Mouse (Mus musculus): ENCODE measurements around the gene Gm9970. TPM values are rescaled to one million over a fixed set of nuclear protein-coding genes. Genes with fewer than 3 reads are reported as not detected.
"Not testable (repeated sequence)": the region's sequence is repeated elsewhere in the genome, so short reads cannot be mapped to it uniquely, and the experiment has no call there.

Gene Gm9970
- polyA plus RNA-seq, 1 experiment, result 0.69 TPM

- no peak for DNase-seq
- peaks cover 9% of the 10 kb centered on the region for H3K4me1 ChIP-seq (replicated peaks; ENCODE audit: control insufficient read depth, insufficient read depth, low read length)
- 2% methylated on average over 11 of the region's 11 CpGs for WGBS
- peak overlapping the region; percentile 81 for H3K4me3 ChIP-seq (ENCODE audit: control insufficient read depth, insufficient read depth, low read length)
- H3K27ac ChIP-seq (ENCODE audit: control insufficient read depth, insufficient read depth, low read length), result no peak overlapping the region
- H3K36me3 ChIP-seq (ENCODE audit: control insufficient read depth, insufficient read depth, low read length), result no peaks in the 10 kb centered on the region
- TF ChIP-seq POLR2A (IDR thresholded peaks at IDR 0.05; ENCODE audit: control insufficient read depth, extremely low read depth, insufficient read depth, low read length, poor library complexity) (no peak), CTCF (IDR thresholded peaks at IDR 0.05; ENCODE audit: borderline replicate concordance, control insufficient read depth, extremely low read depth, insufficient read depth, low read length, poor library complexity) (no peak)
- H3K27me3 ChIP-seq (ENCODE audit: control insufficient read depth, insufficient read depth, low read length), result no peaks in the 10 kb centered on the region
Measured at GRCm38 (mm10) chr5:31219474-31219873, 21.6 kb downstream of the Gm9970 start.

DNA sequence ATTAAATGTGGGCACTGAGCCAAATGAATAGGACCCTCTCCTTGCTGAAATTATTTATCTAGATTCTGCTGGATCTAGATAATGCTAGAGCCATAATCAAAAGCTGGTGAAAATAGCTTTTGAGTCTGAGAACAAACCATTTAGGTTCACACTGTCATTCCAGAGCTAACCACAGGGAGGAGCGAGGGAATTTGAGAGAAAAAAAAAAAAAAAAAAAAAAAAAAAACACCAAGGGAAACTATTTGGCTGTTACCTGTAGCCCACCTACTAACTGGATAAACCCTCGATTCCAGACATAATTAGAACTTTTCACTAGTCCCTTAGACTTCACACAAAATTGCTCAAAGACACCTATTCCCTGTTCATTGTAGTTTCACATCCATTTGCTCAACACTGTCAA, 22.0 kb downstream of the Gm9970 start:
- TF ChIP-seq POLR2A (IDR thresholded peaks at IDR 0.05; ENCODE audit: control insufficient read depth, extremely low read depth, insufficient read depth, low read length, poor library complexity) (no peak), CTCF (IDR thresholded peaks at IDR 0.05; ENCODE audit: borderline replicate concordance, control insufficient read depth, extremely low read depth, insufficient read depth, low read length, poor library complexity) (no peak)
- no peak overlapping the region for H3K27ac ChIP-seq (ENCODE audit: control insufficient read depth, insufficient read depth, low read length)
- H3K36me3 ChIP-seq (ENCODE audit: control insufficient read depth, insufficient read depth, low read length), result no peaks in the 10 kb centered on the region
- H3K4me3 ChIP-seq (ENCODE audit: control insufficient read depth, insufficient read depth, low read length), result no peak overlapping the region
- WGBS, result 1% methylated on average over 2 of the region's 2 CpGs
- H3K4me1 ChIP-seq (replicated peaks; ENCODE audit: control insufficient read depth, insufficient read depth, low read length), result peaks cover 9% of the 10 kb centered on the region
- H3K27me3 ChIP-seq (ENCODE audit: control insufficient read depth, insufficient read depth, low read length), result no peaks in the 10 kb centered on the region
- DNase-seq, result no peak

- no peak for DNase-seq
- H3K36me3 ChIP-seq (ENCODE audit: control insufficient read depth, insufficient read depth, low read length), result no peaks in the 10 kb centered on the region
- H3K4me1 ChIP-seq (replicated peaks; ENCODE audit: control insufficient read depth, insufficient read depth, low read length), result peaks cover 9% of the 10 kb centered on the region
- no peak for TF ChIP-seq CTCF (IDR thresholded peaks at IDR 0.05; ENCODE audit: borderline replicate concordance, control insufficient read depth, extremely low read depth, insufficient read depth, low read length, poor library complexity)
- no peak for TF ChIP-seq POLR2A (IDR thresholded peaks at IDR 0.05; ENCODE audit: control insufficient read depth, extremely low read depth, insufficient read depth, low read length, poor library complexity)
- WGBS, result 33% methylated on average over 7 of the region's 7 CpGs
- no peaks in the 10 kb centered on the region for H3K27me3 ChIP-seq (ENCODE audit: control insufficient read depth, insufficient read depth, low read length)
- H3K4me3 ChIP-seq (ENCODE audit: control insufficient read depth, insufficient read depth, low read length), result no peak overlapping the region
- H3K27ac ChIP-seq (ENCODE audit: control insufficient read depth, insufficient read depth, low read length), result no peak overlapping the region
Measured at GRCm38 (mm10) chr5:31218294-31218693, 22.7 kb downstream of the Gm9970 start.

DNA sequence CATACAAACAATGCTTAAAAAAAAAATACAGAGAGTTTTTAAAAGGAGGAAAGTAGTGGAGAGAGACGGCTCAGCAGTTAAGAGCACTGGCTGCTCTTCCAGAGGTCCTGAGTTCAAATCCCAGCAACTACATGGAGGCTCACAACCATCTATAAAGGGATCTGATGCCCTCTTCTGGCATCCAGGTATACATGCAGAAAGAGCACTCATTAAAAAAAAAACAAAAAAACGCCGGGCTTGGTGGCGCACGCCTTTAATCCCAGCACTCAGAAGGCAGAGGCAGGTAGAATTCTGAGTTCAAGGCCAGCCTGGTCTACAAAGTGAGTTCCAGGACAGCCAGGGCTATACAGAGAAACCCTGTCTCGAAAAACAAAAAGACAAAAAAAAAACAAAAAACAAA, 24.5 kb downstream of the Gm9970 start:
- not testable (repeated sequence) for H3K36me3 ChIP-seq (ENCODE audit: control insufficient read depth, insufficient read depth, low read length); H3K4me3 ChIP-seq (ENCODE audit: control insufficient read depth, insufficient read depth, low read length); DNase-seq; H3K27me3 ChIP-seq (ENCODE audit: control insufficient read depth, insufficient read depth, low read length); H3K4me1 ChIP-seq (replicated peaks; ENCODE audit: control insufficient read depth, insufficient read depth, low read length); H3K27ac ChIP-seq (ENCODE audit: control insufficient read depth, insufficient read depth, low read length)
- 88% methylated on average over 6 of the region's 6 CpGs for WGBS

GRCm38 (mm10) chr5:31204421-31204820, 36.6 kb downstream of the Gm9970 start:
- peaks cover 13% of the 10 kb centered on the region for H3K4me1 ChIP-seq (replicated peaks; ENCODE audit: control insufficient read depth, insufficient read depth, low read length)
- no peaks in the 10 kb centered on the region for H3K27me3 ChIP-seq (ENCODE audit: control insufficient read depth, insufficient read depth, low read length)
- no peak for DNase-seq
- TF ChIP-seq POLR2A (IDR thresholded peaks at IDR 0.05; ENCODE audit: control insufficient read depth, extremely low read depth, insufficient read depth, low read length, poor library complexity), result no peak
- TF ChIP-seq CTCF (IDR thresholded peaks at IDR 0.05; ENCODE audit: borderline replicate concordance, control insufficient read depth, extremely low read depth, insufficient read depth, low read length, poor library complexity), result no peak
- 96% methylated on average over 6 of the region's 6 CpGs for WGBS
- H3K4me3 ChIP-seq (ENCODE audit: control insufficient read depth, insufficient read depth, low read length), result no peak overlapping the region
- H3K27ac ChIP-seq (ENCODE audit: control insufficient read depth, insufficient read depth, low read length), result no peak overlapping the region
- peaks cover 50% of the 10 kb centered on the region for H3K36me3 ChIP-seq (ENCODE audit: control insufficient read depth, insufficient read depth, low read length)

DNA sequence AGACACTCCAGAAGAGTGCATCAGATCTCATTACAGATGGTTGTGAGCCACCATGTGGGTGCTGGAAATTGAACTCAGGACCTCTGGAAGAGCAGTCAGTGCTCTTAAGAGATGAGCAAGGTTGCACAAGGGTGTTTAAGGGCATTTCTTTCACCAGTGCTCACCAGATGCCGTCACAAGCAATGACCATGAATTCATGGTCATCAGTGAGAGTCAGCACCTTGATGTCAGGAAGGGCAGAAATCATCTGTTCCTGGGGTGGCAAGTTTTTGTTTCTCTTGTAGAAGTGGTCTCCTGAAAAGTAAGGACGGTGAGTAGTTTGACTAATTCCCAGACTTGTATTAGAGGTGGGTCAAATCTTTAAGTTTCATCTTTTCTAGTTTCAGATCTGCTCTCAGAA, 37.2 kb downstream of the Gm9970 start:
- TF ChIP-seq CTCF (IDR thresholded peaks at IDR 0.05; ENCODE audit: borderline replicate concordance, control insufficient read depth, extremely low read depth, insufficient read depth, low read length, poor library complexity) (no peak), POLR2A (IDR thresholded peaks at IDR 0.05; ENCODE audit: control insufficient read depth, extremely low read depth, insufficient read depth, low read length, poor library complexity) (no peak)
- H3K4me3 ChIP-seq (ENCODE audit: control insufficient read depth, insufficient read depth, low read length), result no peak overlapping the region
- H3K36me3 ChIP-seq (ENCODE audit: control insufficient read depth, insufficient read depth, low read length), result peaks cover 56% of the 10 kb centered on the region
- WGBS, result 96% methylated on average over 2 of the region's 2 CpGs
- peaks cover 13% of the 10 kb centered on the region for H3K4me1 ChIP-seq (replicated peaks; ENCODE audit: control insufficient read depth, insufficient read depth, low read length)
- no peak overlapping the region for H3K27ac ChIP-seq (ENCODE audit: control insufficient read depth, insufficient read depth, low read length)
- no peaks in the 10 kb centered on the region for H3K27me3 ChIP-seq (ENCODE audit: control insufficient read depth, insufficient read depth, low read length)
- no peak for DNase-seq

DNA sequence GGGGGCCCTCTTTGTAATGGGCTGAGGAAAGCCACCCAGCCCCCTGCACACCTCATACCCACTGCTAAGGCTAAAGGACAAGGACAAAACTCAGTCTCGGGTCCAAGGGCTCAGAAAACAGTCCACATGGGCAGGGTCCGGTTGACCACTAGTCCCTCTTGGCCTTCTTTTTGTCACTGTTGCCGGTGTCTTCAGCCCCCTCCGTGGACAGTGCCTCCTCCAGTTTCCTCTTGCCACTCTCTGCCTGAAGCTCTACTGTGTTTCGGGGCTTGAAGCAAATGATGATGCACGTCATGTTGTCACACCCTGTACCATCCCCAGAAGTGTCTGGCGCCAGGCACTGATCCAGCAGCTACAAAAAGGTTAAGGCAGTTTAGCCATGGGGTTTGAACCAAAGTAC, 38.1 kb downstream of the Gm9970 start:
- TF ChIP-seq CTCF (IDR thresholded peaks at IDR 0.05; ENCODE audit: borderline replicate concordance, control insufficient read depth, extremely low read depth, insufficient read depth, low read length, poor library complexity) (no peak), POLR2A (IDR thresholded peaks at IDR 0.05; ENCODE audit: control insufficient read depth, extremely low read depth, insufficient read depth, low read length, poor library complexity) (no peak)
- Histone ChIP-seq H3K27me3 (ENCODE audit: control insufficient read depth, insufficient read depth, low read length) (no peaks in the 10 kb centered on the region), H3K36me3 (ENCODE audit: control insufficient read depth, insufficient read depth, low read length) (peaks cover 64% of the 10 kb centered on the region), H3K4me3 (ENCODE audit: control insufficient read depth, insufficient read depth, low read length) (no peak overlapping the region), H3K27ac (ENCODE audit: control insufficient read depth, insufficient read depth, low read length) (no peak overlapping the region), H3K4me1 (replicated peaks; ENCODE audit: control insufficient read depth, insufficient read depth, low read length) (peaks cover 13% of the 10 kb centered on the region)
- DNase-seq, result no peak
- WGBS, result 96% methylated on average over 7 of the region's 7 CpGs

Data from thymus, adult 2 months (tissue).